Mouse (Mus musculus) midbrain, embryonic 16.5 days (tissue): ENCODE measurements around the gene Klrb1c. TPM values are rescaled to one million over a fixed set of nuclear protein-coding genes. Genes with fewer than 3 reads are reported as not detected.
"Not testable (repeated sequence)": the region's sequence is repeated elsewhere in the genome, so short reads cannot be mapped to it uniquely, and the experiment has no call there.

Source experiments
- ATAC-seq: fragments of 200-750 bp; cut with Nextera tagmentation; 2 replicates; pipeline ENCODE4 v1.8.0; 2017; ENCODE audit warnings: moderate TSS enrichment
- H3K27ac ChIP-seq: fragments of 300-500 bp; sonication (generic); 2 replicates; pipeline ENCODE4 v1.5.1; 2014; ENCODE audit warnings: mild to moderate bottlenecking, low read length, mixed read lengths
- H3K27me3 ChIP-seq: fragments of 300-500 bp; sonication (generic); 2 replicates; pipeline ENCODE4 v1.6.1; 2014; ENCODE audit warnings: low read depth, low read length, mixed read lengths; ENCODE audit not compliant: control insufficient read depth, insufficient read depth
- H3K36me3 ChIP-seq: fragments of 300-500 bp; sonication (generic); 2 replicates; pipeline ENCODE4 v1.6.1; 2014; ENCODE audit warnings: mild to moderate bottlenecking, low read length, moderate library complexity, mixed read lengths; ENCODE audit not compliant: control insufficient read depth, insufficient read depth
- H3K4me1 ChIP-seq: fragments of 300-500 bp; sonication (generic); 2 replicates; pipeline ENCODE4 v1.6.1; 2014; ENCODE audit warnings: mild to moderate bottlenecking, low read length, mixed read lengths; ENCODE audit not compliant: control insufficient read depth, insufficient read depth
- H3K4me2 ChIP-seq: fragments of 300-500 bp; sonication (generic); 2 replicates; pipeline ENCODE4 v1.6.1; 2014; ENCODE audit warnings: mild to moderate bottlenecking, low read length, mixed read lengths
- H3K4me3 ChIP-seq: fragments of 300-500 bp; sonication (generic); 2 replicates; pipeline ENCODE4 v1.5.1; 2014; ENCODE audit warnings: low read depth, mild to moderate bottlenecking, low read length, moderate library complexity, mixed read lengths
- H3K9ac ChIP-seq: fragments of 300-500 bp; sonication (generic); 2 replicates; pipeline ENCODE4 v1.6.1; 2014; ENCODE audit warnings: low read depth, low read length, mixed read lengths
- H3K9me3 ChIP-seq: fragments of 300-500 bp; sonication (generic); replicated peaks from 2 replicates; pipeline ENCODE4 v1.6.1; 2014; ENCODE audit warnings: mild to moderate bottlenecking, low read length, mixed read lengths; ENCODE audit not compliant: control insufficient read depth, poor library complexity, severe bottlenecking
- WGBS: fragments of 180-500 bp; shearing (Covaris S2); extraction: QIAGEN DNeasy Blood & Tissue Kit; methylation state at CpG from one replicate; pipeline ENCODE4 v1.1.7; 2014; 5-methylcytosine and 5-hydroxymethylcytosine counted together
- polyA plus RNA-seq: library from polyadenylated mRNA; unstranded; fragments of >200 nt; fragmentation: Nextera tagmentation; extraction: Ambion mirVana; gene quantifications from 2 replicates; pipeline ENCODE4 v1.2.1, GENCODE M21; 2015

Gene Klrb1c
- polyA plus RNA-seq, 1 experiment from 2014 or later: not detected

- not testable (repeated sequence) for H3K36me3 ChIP-seq, H3K27me3 ChIP-seq, H3K9me3 ChIP-seq, H3K4me1 ChIP-seq
- Histone ChIP-seq H3K27ac (peak overlapping the region; percentile 91), H3K4me2 (peak overlapping the region; percentile 45), H3K9ac (peak overlapping the region; percentile 75), H3K4me3 (peak overlapping the region; percentile 56)
- WGBS: under 1% methylated on average over 49 of the region's 49 CpGs
- peak; percentile 85 for ATAC-seq
Measured at GRCm38 (mm10) chr6:128799144-128799895, 10.3 kb upstream of the Klrb1c start.

DNA sequence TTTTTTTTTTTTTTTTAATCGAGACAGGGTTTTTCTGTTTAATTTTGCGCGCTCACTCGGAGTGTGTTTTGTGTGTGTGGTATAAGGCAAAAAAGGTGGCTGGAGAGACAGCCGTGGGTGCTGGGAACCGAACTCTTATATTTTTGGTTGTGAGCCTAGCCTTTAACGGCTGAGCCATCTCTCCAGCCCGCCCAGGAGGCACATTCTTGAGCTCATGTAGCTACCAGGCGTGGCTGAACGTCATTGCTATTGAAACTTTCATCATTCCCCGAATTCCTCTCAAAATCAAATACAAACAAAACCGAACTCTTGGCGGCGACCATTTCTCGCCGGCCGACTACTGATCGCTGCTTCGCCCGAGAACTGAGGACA is 9.7 kb upstream of the Klrb1c start:
- under 1% methylated on average over 20 of the region's 20 CpGs for WGBS
- ATAC-seq: peak; percentile 72

GRCm38 (mm10) chr6:128797936-128798771 is 9.1 kb upstream of the Klrb1c start:
- H3K27ac ChIP-seq: peak overlapping the region; percentile 60

More for the DNA sequence above, 9.7 kb upstream of the Klrb1c start:
- H3K9ac ChIP-seq: peak overlapping the region; percentile 75
- not testable (repeated sequence) for H3K27me3 ChIP-seq, H3K36me3 ChIP-seq, H3K4me1 ChIP-seq, H3K9me3 ChIP-seq
- peak overlapping the region; percentile 60 for H3K4me2 ChIP-seq
- H3K4me3 ChIP-seq: peak overlapping the region; percentile 56
- peak overlapping the region; percentile 91 for H3K27ac ChIP-seq

GRCm38 (mm10) chr6:128797185-128797905 is 8.3 kb upstream of the Klrb1c start:
- Histone ChIP-seq H3K27me3 (no peaks in the 10 kb centered on the region), H3K9me3 (no peaks in the 10 kb centered on the region), H3K4me3 (peak overlapping the region; percentile 56; the same call in 1 of the 2 replicates), H3K4me1 (peaks cover 6% of the 10 kb centered on the region; the same call in 1 of the 2 replicates), H3K4me2 (peak overlapping the region; percentile 60), H3K27ac (no peak overlapping the region), H3K9ac (no peak overlapping the region), H3K36me3 (no peaks in the 10 kb centered on the region)
- 80% methylated on average over 12 of the region's 12 CpGs for WGBS
- ATAC-seq: no peak

More at GRCm38 (mm10) chr6:128797936-128798771, 9.1 kb upstream of the Klrb1c start:
- peak overlapping the region; percentile 56 for H3K4me3 ChIP-seq
- no peaks in the 10 kb centered on the region for H3K9me3 ChIP-seq
- no peaks in the 10 kb centered on the region for H3K27me3 ChIP-seq
- ATAC-seq: no peak
- peak overlapping the region; percentile 54 for H3K9ac ChIP-seq
- peak overlapping the region; percentile 60 for H3K4me2 ChIP-seq
- WGBS: 10% methylated on average over 15 of the region's 15 CpGs
- H3K36me3 ChIP-seq: no peaks in the 10 kb centered on the region
- H3K4me1 ChIP-seq: peaks cover 6% of the 10 kb centered on the region; the same call in 1 of the 2 replicates

DNA sequence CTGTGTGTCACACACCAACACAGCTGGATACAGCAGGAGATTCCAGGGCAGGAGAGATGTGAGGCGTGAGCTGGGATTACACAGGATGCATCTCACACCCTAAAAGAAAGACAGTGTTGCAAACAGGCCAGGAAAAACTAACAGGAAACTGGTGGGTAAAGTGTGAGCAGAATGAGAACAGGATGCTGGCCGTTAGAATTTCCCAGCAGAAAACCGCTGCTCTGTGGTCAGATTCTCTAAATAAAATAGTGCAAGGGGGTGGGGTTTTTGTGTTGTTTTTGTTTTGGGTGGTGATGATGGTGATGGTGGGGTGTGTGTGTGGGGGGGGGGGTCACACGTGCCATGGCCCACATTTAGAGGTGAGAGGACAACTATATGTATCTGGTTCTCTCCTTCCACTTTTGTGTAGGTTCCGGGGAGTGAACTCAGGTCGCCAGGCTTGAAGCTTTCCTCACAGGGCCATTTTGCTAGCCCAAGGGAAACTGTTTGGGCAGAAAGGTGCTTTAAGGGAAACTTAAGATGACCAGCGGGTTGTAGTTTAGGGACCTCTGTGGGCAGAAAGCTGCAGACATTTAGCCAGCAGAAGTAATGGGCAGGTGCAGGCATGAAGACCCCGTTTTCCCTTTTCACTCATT is 7.4 kb upstream of the Klrb1c start:
- H3K4me1 ChIP-seq: peaks cover 6% of the 10 kb centered on the region; the same call in 1 of the 2 replicates
- no peaks in the 10 kb centered on the region for H3K9me3 ChIP-seq
- no peaks in the 10 kb centered on the region for H3K27me3 ChIP-seq
- H3K9ac ChIP-seq: no peak overlapping the region
- H3K4me3 ChIP-seq: no peak overlapping the region
- H3K36me3 ChIP-seq: no peaks in the 10 kb centered on the region
- H3K4me2 ChIP-seq: no peak overlapping the region
- no peak overlapping the region for H3K27ac ChIP-seq
- 82% methylated on average over 8 of the region's 8 CpGs for WGBS
- no peak for ATAC-seq

DNA sequence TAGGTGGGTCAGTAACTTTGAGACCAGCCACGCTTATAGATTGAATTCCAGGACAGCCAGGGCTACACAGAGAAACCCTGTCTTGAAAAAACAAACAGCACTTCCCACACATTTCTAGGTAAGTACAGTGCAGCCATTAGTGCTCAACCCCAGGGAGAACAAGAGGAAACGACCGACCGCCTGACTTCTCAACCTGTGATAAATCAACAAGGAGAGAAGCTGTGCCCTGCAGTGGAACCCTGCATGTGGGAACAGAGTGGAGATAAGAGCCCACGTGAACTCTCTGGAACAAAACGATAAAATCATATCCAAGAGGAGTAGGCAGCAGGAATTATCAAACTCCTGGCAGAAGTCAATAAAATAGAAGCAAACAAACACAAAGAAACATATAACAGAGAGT is 4.7 kb upstream of the Klrb1c start:
- no peak overlapping the region for H3K27ac ChIP-seq
- H3K4me2 ChIP-seq: no peak overlapping the region
- no peak overlapping the region for H3K4me3 ChIP-seq
- H3K4me1 ChIP-seq: peaks cover 6% of the 10 kb centered on the region; the same call in 1 of the 2 replicates
- no peaks in the 10 kb centered on the region for H3K36me3 ChIP-seq
- ATAC-seq: no peak
- WGBS: 71% methylated on average over 6 of the region's 6 CpGs
- no peak overlapping the region for H3K9ac ChIP-seq
- no peaks in the 10 kb centered on the region for H3K9me3 ChIP-seq
- no peaks in the 10 kb centered on the region for H3K27me3 ChIP-seq

GRCm38 (mm10) chr6:128790491-128790994 is 1.5 kb upstream of the Klrb1c start:
- ATAC-seq, H3K4me3 ChIP-seq, H3K9ac ChIP-seq, H3K27ac ChIP-seq, H3K27me3 ChIP-seq, H3K9me3 ChIP-seq, H3K4me2 ChIP-seq, H3K4me1 ChIP-seq, H3K36me3 ChIP-seq: not testable (repeated sequence)
- 95% methylated on average over 4 of the region's 4 CpGs for WGBS

DNA sequence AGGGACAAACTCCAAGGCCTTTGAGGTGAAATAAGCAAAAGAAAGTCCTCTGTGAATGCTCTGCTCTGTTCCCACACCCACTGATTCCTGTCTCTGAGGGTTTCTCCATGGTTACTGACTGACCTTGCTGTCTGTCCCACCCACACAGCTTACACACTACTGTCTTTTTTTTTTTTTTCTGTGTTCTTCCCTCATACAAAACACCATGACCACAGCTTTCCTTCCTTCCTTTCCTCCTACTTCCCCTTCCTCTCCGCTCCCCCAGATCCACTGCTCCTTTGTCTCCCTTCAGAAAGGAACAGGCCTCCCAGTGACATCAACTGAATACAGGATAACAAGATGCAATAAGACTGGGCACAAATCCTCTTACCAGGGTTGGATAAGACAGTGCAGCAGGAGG is 498 bp downstream of the Klrb1c start:
- Histone ChIP-seq H3K4me1 (no peaks in the 10 kb centered on the region), H3K4me3 (no peak overlapping the region), H3K4me2 (no peak overlapping the region), H3K27ac (no peak overlapping the region), H3K9ac (no peak overlapping the region), H3K27me3 (no peaks in the 10 kb centered on the region), H3K36me3 (no peaks in the 10 kb centered on the region), H3K9me3 (no peaks in the 10 kb centered on the region)
- no peak for ATAC-seq
- WGBS: 64% methylated on average over 1 of the region's 1 CpGs
